Mouse (Mus musculus): Measurements from ENCODE around the gene C2cd4b.

GRCm38 (mm10) chr9:67771293-67771692 is 12.1 kb downstream of the C2cd4b start:
- TF ChIP-seq CTCF (IDR thresholded peaks at IDR 0.05; ENCODE audit: control insufficient read depth, insufficient read depth, insufficient read length): no peak
- TF ChIP-seq CEBPB (IDR thresholded peaks at IDR 0.05; ENCODE audit: low read depth): no peak
- TF ChIP-seq FOSL1 (IDR thresholded peaks at IDR 0.05; ENCODE audit: insufficient read depth, low read length, poor library complexity, severe bottlenecking): no peak
- TF ChIP-seq MYOD1 (IDR thresholded peaks at IDR 0.05; ENCODE audit: control insufficient read depth, insufficient read length, low read depth): no peak
- TF ChIP-seq USF1 (IDR thresholded peaks at IDR 0.05; ENCODE audit: low read depth): no peak
